Mouse (Mus musculus) thymus, adult 2 months (tissue): ENCODE measurements around the gene Olfr578. TPM values are rescaled to one million over a fixed set of nuclear protein-coding genes. Genes with fewer than 3 reads are reported as not detected.

ENCODE experiments used
- DNase-seq: peaks from one replicate; pipeline ENCODE4 v3.0.0; 2021
- H3K27ac ChIP-seq: fragments of 200-500 bp; 2 replicates; pipeline ENCODE4 v1.5.1; 2012; ENCODE audit warnings: low read length, control low read depth; ENCODE audit not compliant: control insufficient read depth, insufficient read depth
- H3K27me3 ChIP-seq: fragments of 200-500 bp; 2 replicates; pipeline ENCODE4 v1.6.1; 2012; ENCODE audit warnings: mild to moderate bottlenecking, low read length, moderate library complexity, mixed read lengths; ENCODE audit not compliant: control insufficient read depth, insufficient read depth
- H3K36me3 ChIP-seq: fragments of 200-500 bp; 2 replicates; pipeline ENCODE4 v1.6.1; 2012; ENCODE audit warnings: mild to moderate bottlenecking, low read length, moderate library complexity; ENCODE audit not compliant: control insufficient read depth, insufficient read depth
- H3K4me1 ChIP-seq: fragments of 200-500 bp; replicated peaks from 2 replicates; pipeline ENCODE4 v1.6.1; 2012; ENCODE audit warnings: low read length; ENCODE audit not compliant: control insufficient read depth, insufficient read depth
- H3K4me3 ChIP-seq: fragments of 200-500 bp; 2 replicates; pipeline ENCODE4 v1.5.1; 2012; ENCODE audit warnings: mild to moderate bottlenecking, low read length, control low read depth, moderate library complexity; ENCODE audit not compliant: control insufficient read depth, insufficient read depth
- CTCF ChIP-seq: fragments of 200-500 bp; IDR thresholded peaks from 2 replicates; pipeline ENCODE4 v1.5.1; 2012; ENCODE audit warnings: mild to moderate bottlenecking, control low read depth, low read length, moderate library complexity, borderline replicate concordance; ENCODE audit not compliant: control insufficient read depth, poor library complexity, insufficient read depth; ENCODE audit errors: extremely low read depth
- POLR2A ChIP-seq: fragments of 200-500 bp; IDR thresholded peaks from 2 replicates; pipeline ENCODE4 v1.6.1; 2012; ENCODE audit warnings: mild to moderate bottlenecking, low read length, control low read depth, moderate library complexity; ENCODE audit not compliant: control insufficient read depth, poor library complexity, insufficient read depth; ENCODE audit errors: extremely low read depth
- WGBS: fragments of 180-500 bp; shearing (Covaris S2); methylation state at CpG from one replicate; pipeline ENCODE4 v1.1.7; 2018; 5-methylcytosine and 5-hydroxymethylcytosine counted together
- polyA plus RNA-seq: library from polyadenylated mRNA; depleted of rRNA; stranded (reverse); fragments of >200 nt; gene quantifications from 2 replicates; pipeline ENCODE4 v1.2.3, GENCODE M21; 2012; rRNA removed

The Olfr578 gene
- not detected in 2 replicates for polyA plus RNA-seq

GRCm38 (mm10) chr7:102989224-102989623 lies at the start of gene Olfr578:
Gene Olfr578, minus strand, starts transcription at chr7:102989324.
- Histone ChIP-seq H3K36me3 (no peaks in the 10 kb centered on the region), H3K4me1 (no peaks in the 10 kb centered on the region), H3K27ac (no peak within 1 kb of the TSS), H3K4me3 (no peak within 1 kb of the TSS), H3K27me3 (no peaks in the 10 kb centered on the region)
- TF ChIP-seq CTCF (no peak), POLR2A (no peak)
- no peak for DNase-seq
- 78% methylated on average over 3 of the region's 3 CpGs for WGBS

- no peaks in the 10 kb centered on the region for H3K36me3 ChIP-seq
- H3K4me3 ChIP-seq: no peak within 1 kb of the TSS
- H3K27me3 ChIP-seq: no peaks in the 10 kb centered on the region
- TF ChIP-seq POLR2A (no peak), CTCF (no peak)
- H3K27ac ChIP-seq: no peak within 1 kb of the TSS
- no peak for DNase-seq
- no peaks in the 10 kb centered on the region for H3K4me1 ChIP-seq
These were observed 48.6 kb upstream of the Olfr578 start, which contains the start of gene Olfr582 for GRCm38 (mm10) chr7:103037724-103038123. Gene Olfr582, plus strand, starts transcription at chr7:103038024.

GRCm38 (mm10) chr7:102975843-102976242 lies 13.3 kb downstream of the Olfr578 start, which contains the start of gene Olfr577:
Gene Olfr577, minus strand, starts transcription at chr7:102975943.
- TF ChIP-seq POLR2A (no peak), CTCF (no peak)
- H3K27me3 ChIP-seq: no peaks in the 10 kb centered on the region
- no peak within 1 kb of the TSS for H3K4me3 ChIP-seq
- no peak for DNase-seq
- H3K36me3 ChIP-seq: no peaks in the 10 kb centered on the region
- no peak within 1 kb of the TSS for H3K27ac ChIP-seq
- 87% methylated on average over 2 of the region's 2 CpGs for WGBS
- H3K4me1 ChIP-seq: no peaks in the 10 kb centered on the region

- no peak for DNase-seq
- Histone ChIP-seq H3K4me1 (no peaks in the 10 kb centered on the region), H3K27ac (no peak overlapping the region), H3K4me3 (no peak overlapping the region), H3K27me3 (no peaks in the 10 kb centered on the region), H3K36me3 (no peaks in the 10 kb centered on the region)
- 44% methylated on average over 1 of the region's 1 CpGs for WGBS
- TF ChIP-seq CTCF (no peak), POLR2A (no peak)
These were observed 14.7 kb downstream of the Olfr578 start for GRCm38 (mm10) chr7:102974399-102974798.

GRCm38 (mm10) chr7:102962360-102962759 lies 26.8 kb downstream of the Olfr578 start, which contains the start of gene Olfr576:
Gene Olfr576, plus strand, starts transcription at chr7:102962660.
- 46% methylated on average over 2 of the region's 2 CpGs for WGBS
- TF ChIP-seq CTCF (no peak), POLR2A (no peak)
- no peak within 1 kb of the TSS for H3K27ac ChIP-seq

GRCm38 (mm10) chr7:102958593-102958992 lies 30.5 kb downstream of the Olfr578 start, which contains the start of gene Olfr575:
Gene Olfr575, minus strand, starts transcription at chr7:102958775.
- Histone ChIP-seq H3K4me1 (no peaks in the 10 kb centered on the region), H3K27me3 (no peaks in the 10 kb centered on the region), H3K27ac (no peak within 1 kb of the TSS), H3K4me3 (no peak within 1 kb of the TSS), H3K36me3 (no peaks in the 10 kb centered on the region)
- 62% methylated on average over 1 of the region's 1 CpGs for WGBS
- DNase-seq: no peak
- TF ChIP-seq CTCF: no peak
- TF ChIP-seq POLR2A: no peak

More at GRCm38 (mm10) chr7:102962360-102962759, 26.8 kb downstream of the Olfr578 start, which contains the start of gene Olfr576:
- Histone ChIP-seq H3K4me3 (no peak within 1 kb of the TSS), H3K4me1 (no peaks in the 10 kb centered on the region), H3K27me3 (no peaks in the 10 kb centered on the region), H3K36me3 (no peaks in the 10 kb centered on the region)
- DNase-seq: no peak

- WGBS: 77% methylated on average over 3 of the region's 3 CpGs
These were observed 31.0 kb downstream of the Olfr578 start for GRCm38 (mm10) chr7:102958137-102958536.

More at GRCm38 (mm10) chr7:102958137-102958536, 31.0 kb downstream of the Olfr578 start:
- TF ChIP-seq POLR2A (no peak), CTCF (no peak)
- Histone ChIP-seq H3K27ac (no peak overlapping the region), H3K27me3 (no peaks in the 10 kb centered on the region), H3K36me3 (no peaks in the 10 kb centered on the region), H3K4me1 (no peaks in the 10 kb centered on the region), H3K4me3 (no peak overlapping the region)
- DNase-seq: no peak
